Mouse (Mus musculus) gonadal fat pad, adult 2 months (tissue): ENCODE results near the gene Srgap3. TPM values are rescaled to one million over a fixed set of nuclear protein-coding genes. Genes with fewer than 3 reads are reported as not detected.
"Not testable (repeated sequence)": the region's sequence is repeated elsewhere in the genome, so short reads cannot be mapped to it uniquely, and the experiment has no call there.

Experiments
- DNase-seq: peaks from one replicate; pipeline ENCODE4 v3.0.0-alpha.2; 2012; ENCODE audit warnings: low read depth
- polyA plus RNA-seq: library from polyadenylated mRNA; depleted of rRNA; stranded (reverse); fragments of >200 nt; gene quantifications from 2 replicates; pipeline ENCODE4 v1.2.3, GENCODE M21; 2012

Srgap3 gene
- polyA plus RNA-seq, 1 experiment: 2.6 TPM

- no peak for DNase-seq
Observed at GRCm38 (mm10) chr6:112752007-112752406, 195.1 kb downstream of the Srgap3 start.

- DNase-seq: no peak
Observed at GRCm38 (mm10) chr6:112742297-112742696, 204.8 kb downstream of the Srgap3 start.

GRCm38 (mm10) chr6:112741766-112742165 is 205.3 kb downstream of the Srgap3 start:
- no peak for DNase-seq

GRCm38 (mm10) chr6:112739635-112740034 is 207.4 kb downstream of the Srgap3 start:
- no peak for DNase-seq

GRCm38 (mm10) chr6:112738924-112739323 is 208.1 kb downstream of the Srgap3 start:
- DNase-seq: no peak

GRCm38 (mm10) chr6:112736471-112736870 is 210.6 kb downstream of the Srgap3 start:
- no peak for DNase-seq

- no peak for DNase-seq
Observed at GRCm38 (mm10) chr6:112735054-112735453, 212.0 kb downstream of the Srgap3 start.

GRCm38 (mm10) chr6:112733942-112734341 is 213.1 kb downstream of the Srgap3 start:
- no peak for DNase-seq

GRCm38 (mm10) chr6:112732434-112732833 is 214.6 kb downstream of the Srgap3 start:
- no peak for DNase-seq

GRCm38 (mm10) chr6:112731386-112731785 is 215.7 kb downstream of the Srgap3 start:
- no peak for DNase-seq

GRCm38 (mm10) chr6:112728760-112729422 is 218.2 kb downstream of the Srgap3 start:
- peak; percentile 6 for DNase-seq

- no peak for DNase-seq
Observed at GRCm38 (mm10) chr6:112725468-112725867, 221.6 kb downstream of the Srgap3 start.

- DNase-seq: no peak
Observed at GRCm38 (mm10) chr6:112720409-112721080, 226.5 kb downstream of the Srgap3 start.

- no peak for DNase-seq
Observed at GRCm38 (mm10) chr6:112719983-112720382, 227.1 kb downstream of the Srgap3 start.

GRCm38 (mm10) chr6:112717168-112717567 is 229.9 kb downstream of the Srgap3 start:
- DNase-seq: no peak

- no peak for DNase-seq
Observed at GRCm38 (mm10) chr6:112713951-112714350, 233.1 kb downstream of the Srgap3 start.

- not testable (repeated sequence) for DNase-seq
Observed at GRCm38 (mm10) chr6:112702296-112702695, 244.8 kb downstream of the Srgap3 start.

- DNase-seq: no peak
Observed at GRCm38 (mm10) chr6:112700392-112700791, 246.7 kb downstream of the Srgap3 start.

- DNase-seq: no peak
Observed at GRCm38 (mm10) chr6:112699115-112699514, 248.0 kb downstream of the Srgap3 start.

- peak; percentile 27 for DNase-seq
Observed at GRCm38 (mm10) chr6:112696056-112696950, 250.8 kb downstream of the Srgap3 start, which contains the start of gene Rad18. Gene Rad18, minus strand, starts transcription at chr6:112696686.

- no peak for DNase-seq
Observed at GRCm38 (mm10) chr6:112694492-112694891, 252.6 kb downstream of the Srgap3 start.

- no peak for DNase-seq
Observed at GRCm38 (mm10) chr6:112691523-112691922, 255.5 kb downstream of the Srgap3 start.
